Mouse (Mus musculus) ovary, postnatal 10 days (tissue): ENCODE data around the gene Ccser1.

Experiments
- DNase-seq: peaks from one replicate; pipeline ENCODE4 v3.0.0; 2022; ENCODE audit warnings: low spot score

Ccser1 gene

DNA sequence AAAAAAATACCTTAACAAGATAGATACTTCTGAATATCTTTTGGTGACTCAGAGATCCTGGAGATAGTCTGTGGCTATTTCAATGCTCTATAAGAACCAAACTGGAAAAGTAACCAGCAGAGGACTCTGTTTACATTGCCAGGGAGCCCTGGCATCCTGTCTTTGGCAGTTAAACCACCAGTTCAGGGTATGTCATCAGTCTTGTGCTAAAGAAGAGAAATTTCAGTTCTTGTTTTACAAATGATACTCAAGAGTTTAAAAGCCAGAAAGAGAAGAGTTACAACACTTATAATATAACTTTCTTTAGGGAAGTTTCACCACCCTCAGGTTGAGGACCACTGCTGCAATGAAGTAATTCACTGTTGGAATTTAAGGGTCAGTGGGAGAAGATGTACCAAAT lies 258.0 kb downstream of the Ccser1 start:
- no peak for DNase-seq

GRCm38 (mm10) chr6:61471371-61472152 lies 291.4 kb downstream of the Ccser1 start:
- no peak for DNase-seq

GRCm38 (mm10) chr6:61485336-61485735 lies 305.2 kb downstream of the Ccser1 start:
- DNase-seq, result no peak

GRCm38 (mm10) chr6:61491979-61492821 lies 312.1 kb downstream of the Ccser1 start:
- DNase-seq, result no peak

GRCm38 (mm10) chr6:61493386-61493785 lies 313.3 kb downstream of the Ccser1 start:
- no peak for DNase-seq

GRCm38 (mm10) chr6:61515310-61515709 lies 335.2 kb downstream of the Ccser1 start:
- DNase-seq, result no peak

DNA sequence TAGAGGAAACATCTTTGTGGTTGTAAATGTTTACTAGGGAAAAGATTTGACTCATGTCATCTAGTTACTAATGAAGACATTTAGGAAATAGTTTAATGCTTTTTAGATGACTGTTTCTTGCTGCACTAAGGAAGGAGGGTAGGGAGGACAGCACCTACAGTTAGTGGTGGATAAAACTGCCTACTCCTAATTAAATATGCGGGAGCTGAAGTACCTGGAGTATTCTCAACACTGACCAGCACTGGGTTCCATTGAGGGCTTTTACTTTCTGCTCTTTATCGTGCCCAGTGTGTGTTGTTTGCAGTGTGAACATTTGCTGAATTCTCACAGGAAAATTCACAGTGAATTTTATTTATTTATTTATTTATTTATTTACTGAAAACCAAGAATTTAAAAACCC lies 341.5 kb downstream of the Ccser1 start:
- DNase-seq, result no peak

- no peak for DNase-seq
These were observed 342.0 kb downstream of the Ccser1 start for GRCm38 (mm10) chr6:61522108-61522507.

GRCm38 (mm10) chr6:61523748-61524493 lies 343.8 kb downstream of the Ccser1 start:
- no peak for DNase-seq

DNA sequence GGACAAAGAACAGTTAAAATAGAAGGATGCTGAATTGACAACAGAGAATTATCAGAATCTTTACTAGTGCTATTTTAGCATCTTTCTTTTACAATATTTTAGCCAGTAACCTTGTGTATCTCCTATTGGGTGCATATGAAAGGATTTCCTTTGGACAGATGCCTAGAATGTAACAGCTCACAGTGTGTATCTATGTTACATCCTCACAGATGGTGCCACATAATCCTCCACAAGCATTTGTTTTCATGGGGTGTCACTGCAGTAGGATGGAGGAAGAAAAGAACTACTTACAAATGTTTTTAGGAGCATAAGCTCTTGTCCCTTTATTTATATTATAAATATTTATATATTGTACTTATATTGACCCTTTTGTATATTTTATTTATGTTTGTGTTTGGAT lies 360.6 kb downstream of the Ccser1 start:
- DNase-seq, result no peak

DNA sequence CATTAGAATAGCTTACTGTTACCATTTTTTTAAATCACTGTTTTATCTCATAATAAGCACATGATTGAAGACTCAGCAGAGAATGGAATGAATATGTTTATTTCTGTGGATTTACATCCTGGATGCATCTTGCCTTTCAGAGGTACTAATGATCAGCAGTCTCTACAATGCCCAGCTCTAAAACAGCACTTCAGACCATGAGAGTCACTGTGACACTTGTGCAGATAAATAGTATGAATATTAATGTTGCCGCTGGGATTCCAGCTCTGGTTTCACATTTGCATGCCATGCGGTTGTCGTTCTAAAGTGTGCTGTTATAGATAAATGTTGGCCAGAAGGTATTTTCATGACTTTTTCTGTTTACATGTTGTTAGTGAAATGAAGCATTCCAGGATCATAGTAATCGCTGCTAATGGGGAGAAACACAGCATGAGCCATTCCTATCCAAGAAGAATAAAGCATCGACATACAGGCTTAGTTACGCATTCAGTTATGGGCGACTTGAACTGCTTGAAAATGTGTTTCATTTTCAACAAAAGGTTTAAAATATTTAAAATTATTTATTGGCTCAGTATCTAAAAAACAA lies 363.4 kb downstream of the Ccser1 start:
- DNase-seq, result no peak

DNA sequence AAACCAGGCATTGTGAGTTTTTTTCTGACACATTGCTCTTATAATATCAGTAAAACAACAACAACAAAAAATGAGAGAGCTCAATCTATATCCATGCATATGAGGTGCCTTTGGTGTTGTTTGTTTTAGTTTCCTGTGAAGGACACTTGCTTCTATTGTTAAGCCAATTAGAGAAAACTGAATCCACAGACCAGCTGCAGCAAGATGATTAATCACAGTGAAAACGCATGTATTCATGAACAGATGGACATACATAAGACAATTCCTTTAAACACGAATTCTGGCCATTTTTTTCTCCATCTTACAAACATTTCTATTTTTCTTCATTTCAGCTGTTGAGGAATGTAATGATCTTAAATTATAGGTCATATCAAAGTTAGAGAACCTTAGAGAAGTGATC lies 387.4 kb downstream of the Ccser1 start:
- no peak for DNase-seq

- DNase-seq, result no peak
These were observed 387.8 kb downstream of the Ccser1 start for GRCm38 (mm10) chr6:61567967-61568366.

DNA sequence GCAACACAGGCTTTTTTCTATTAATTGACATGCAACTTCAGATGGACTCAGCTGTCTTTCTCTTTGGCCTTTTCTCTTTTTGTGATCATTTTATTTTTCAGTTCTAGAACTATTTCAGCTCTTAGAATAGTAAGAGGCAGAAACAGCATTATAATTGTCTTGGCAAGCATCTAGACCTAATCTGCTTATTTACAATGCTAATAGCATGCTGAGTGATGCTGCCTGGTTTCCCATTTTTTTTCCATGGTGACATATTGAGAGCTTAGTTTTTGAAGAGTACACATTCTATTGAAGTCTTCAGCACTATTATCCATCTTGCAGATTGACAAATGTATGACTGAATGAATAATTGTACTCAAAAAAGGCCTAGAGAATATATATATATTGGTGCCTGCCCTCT lies 401.6 kb downstream of the Ccser1 start:
- DNase-seq, result no peak

DNA sequence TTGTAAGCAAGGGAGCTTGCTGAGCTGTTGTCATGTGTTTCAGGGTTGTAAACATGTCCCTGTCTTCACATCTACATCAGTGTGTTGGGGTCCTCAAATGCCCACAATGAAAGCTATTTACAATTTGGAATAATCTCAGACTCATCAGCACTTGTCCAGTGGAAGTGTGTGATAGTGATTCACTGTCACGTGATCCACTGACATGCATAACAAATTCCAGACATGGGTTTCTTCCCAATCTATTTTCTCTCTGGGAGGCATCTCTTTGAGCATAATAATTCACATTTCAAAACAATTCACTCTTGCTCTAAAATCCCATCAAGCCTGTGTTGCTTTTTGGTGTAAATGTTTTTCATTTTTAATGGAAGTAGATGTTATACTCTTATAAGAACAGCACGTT lies 408.9 kb downstream of the Ccser1 start:
- DNase-seq, result no peak

GRCm38 (mm10) chr6:61601911-61602310 lies 421.8 kb downstream of the Ccser1 start:
- DNase-seq, result no peak

DNA sequence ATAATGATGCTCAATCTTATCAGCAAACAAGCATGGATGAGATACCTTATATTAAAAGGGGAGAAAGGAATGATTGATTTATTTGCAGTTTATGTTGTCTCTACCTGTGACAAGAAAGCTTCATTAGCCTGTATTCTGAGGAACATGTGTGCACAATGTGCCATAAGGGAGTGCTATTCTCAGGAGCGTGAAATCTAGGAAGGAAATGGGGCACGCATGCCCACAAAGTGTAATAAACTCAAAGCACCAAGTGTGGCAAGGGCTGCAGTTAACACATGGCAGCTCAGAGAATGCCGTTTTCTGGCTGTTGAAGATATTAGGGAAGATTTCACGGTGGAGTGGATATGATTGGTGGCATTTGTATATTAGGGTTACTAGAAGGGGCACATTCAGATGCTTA lies 434.8 kb downstream of the Ccser1 start:
- no peak for DNase-seq

DNA sequence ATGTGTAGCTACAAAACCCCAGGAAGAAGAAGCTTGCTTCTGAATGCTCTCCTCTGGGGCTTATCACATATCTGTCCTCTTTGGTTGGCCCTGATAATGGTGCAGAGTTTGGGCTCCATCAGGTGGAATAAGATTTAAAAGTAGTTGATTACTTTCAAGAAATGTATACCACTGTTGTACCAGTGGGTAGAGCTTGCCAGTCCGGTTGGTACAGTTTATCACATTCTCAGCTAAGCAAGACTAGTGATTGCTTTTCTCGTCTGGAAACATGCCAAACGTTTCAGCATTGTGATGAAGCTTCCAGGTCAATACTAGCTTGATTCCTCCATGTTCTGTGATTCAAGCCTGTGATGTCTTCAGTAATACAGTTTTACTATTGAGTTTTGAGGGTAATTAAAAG lies 441.6 kb downstream of the Ccser1 start:
- DNase-seq, result no peak

DNA sequence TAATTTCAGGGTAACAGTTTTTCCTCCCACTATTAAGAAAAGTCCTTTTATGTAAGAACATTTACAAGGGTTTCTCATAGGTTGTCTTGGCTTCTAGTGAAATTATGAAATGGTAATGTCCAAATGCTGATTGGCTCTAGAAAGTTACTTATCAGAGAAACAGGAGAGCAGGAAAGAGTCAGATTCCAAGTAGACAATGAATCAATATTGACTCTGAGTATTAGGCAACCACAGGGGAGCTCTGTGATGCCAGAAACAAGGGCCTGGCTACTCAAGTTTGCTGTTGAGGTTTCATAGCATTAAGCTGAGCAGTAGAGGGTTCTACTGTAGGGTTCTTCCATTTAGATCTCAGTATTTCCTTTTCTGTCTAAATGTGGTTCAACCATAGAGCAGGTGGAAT lies 481.3 kb downstream of the Ccser1 start:
- DNase-seq, result no peak

DNA sequence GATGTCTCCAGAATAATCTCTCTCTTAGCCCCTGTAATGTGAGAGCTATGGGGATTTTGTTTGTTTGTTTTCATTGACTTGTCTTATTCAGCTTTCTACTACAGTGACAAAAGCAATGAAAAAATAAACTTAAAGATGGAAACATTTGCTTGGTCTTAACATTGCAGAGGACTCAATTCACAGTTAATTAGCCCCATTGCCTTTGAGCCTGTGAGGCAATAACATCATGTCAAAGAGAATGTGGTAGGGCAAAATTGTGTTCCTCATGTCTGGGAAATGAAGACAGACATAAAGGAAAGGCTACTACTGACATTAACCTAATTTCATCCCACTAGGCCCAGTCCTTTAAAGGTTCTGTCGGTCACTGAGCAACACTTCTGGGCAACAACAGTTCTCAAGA lies 484.4 kb downstream of the Ccser1 start:
- DNase-seq, result no peak

- no peak for DNase-seq
These were observed 506.9 kb downstream of the Ccser1 start for GRCm38 (mm10) chr6:61687002-61687401.

DNA sequence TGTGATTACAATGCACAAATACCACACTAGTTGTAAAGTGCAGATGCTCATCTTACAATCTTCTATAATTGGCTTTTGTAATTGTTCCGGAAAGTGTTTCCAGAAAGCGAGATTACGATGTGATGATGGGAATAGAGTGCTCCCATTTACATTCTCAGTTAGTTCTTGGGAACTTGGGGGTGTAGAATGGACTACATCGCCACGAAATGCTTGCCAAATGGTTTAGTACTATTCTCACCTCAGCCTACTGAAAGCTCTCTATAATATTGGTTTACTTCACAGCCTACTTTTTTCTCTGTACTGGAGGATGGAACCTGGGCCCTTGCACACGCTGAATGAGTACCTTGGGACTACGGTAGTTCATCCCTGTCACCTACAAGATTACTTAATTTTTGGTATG lies 522.9 kb downstream of the Ccser1 start:
- no peak for DNase-seq
